Mouse (Mus musculus): Measurements from ENCODE around the gene Hist3h2ba.

GRCm38 (mm10) chr11:58913776-58914175 is 34.9 kb upstream of the Hist3h2ba start:
- TF ChIP-seq SMC3 (IDR thresholded peaks at IDR 0.05; ENCODE audit: low read depth, low read length), result no peak
- TF ChIP-seq EP300 (IDR thresholded peaks at IDR 0.05; ENCODE audit: low read length), result no peak
- TF ChIP-seq POLR2AphosphoS2 (IDR thresholded peaks at IDR 0.05; ENCODE audit: low read depth, low read length), result no peak
- no peak for TF ChIP-seq POLR2A (IDR thresholded peaks at IDR 0.05; ENCODE audit: low read depth, low read length)
- no peak for TF ChIP-seq E2F4 (IDR thresholded peaks at IDR 0.05; ENCODE audit: insufficient replicate concordance, low read depth, low read length)
- no peak for TF ChIP-seq ELF1 (IDR thresholded peaks at IDR 0.05; ENCODE audit: low read depth, low read length)
- TF ChIP-seq MAX (IDR thresholded peaks at IDR 0.05; ENCODE audit: low read length), result no peak
- no peak for TF ChIP-seq CTCF (conservative IDR thresholded peaks at IDR 0.05 in 1 of 2, IDR thresholded peaks at IDR 0.05 in 1 of 2; ENCODE audit: low read depth in 2 of 2, low read length in 2 of 2)
- TF ChIP-seq ZKSCAN1 (IDR thresholded peaks at IDR 0.05; ENCODE audit: borderline replicate concordance, low read depth, low read length), result no peak
- no peak for TF ChIP-seq IRF4 (IDR thresholded peaks at IDR 0.05; ENCODE audit: low read depth, low read length)
- no peak for TF ChIP-seq BHLHE40 (IDR thresholded peaks at IDR 0.05; ENCODE audit: low read depth, low read length)
- TF ChIP-seq TCF12 (IDR thresholded peaks at IDR 0.05; ENCODE audit: low read depth, low read length), result no peak
- TF ChIP-seq USF1 (IDR thresholded peaks at IDR 0.05; ENCODE audit: low read depth, low read length), result no peak
- no peak for TF ChIP-seq ZC3H11A (IDR thresholded peaks at IDR 0.05; ENCODE audit: low read depth, low read length)

All from CH12.LX (cell line).